Mouse (Mus musculus) fibroblast of lung, adult 2 months (primary cell): Measurements from ENCODE around the gene Gda.

Source experiments
- DNase-seq: peaks from one replicate; pipeline ENCODE4 v3.0.0-alpha.2; 2011; ENCODE audit warnings: low read depth

The Gda gene

GRCm38 (mm10) chr19:21373073-21373755 is 100.0 kb downstream of the Gda start:
- peak; percentile 51 for DNase-seq

GRCm38 (mm10) chr19:21372395-21373072 is 100.7 kb downstream of the Gda start:
- no peak for DNase-seq

GRCm38 (mm10) chr19:21371337-21371736 is 101.9 kb downstream of the Gda start:
- DNase-seq = no peak

- DNase-seq = no peak
Observed at GRCm38 (mm10) chr19:21370782-21371181, 102.5 kb downstream of the Gda start.

- no peak for DNase-seq
Observed at GRCm38 (mm10) chr19:21369175-21369574, 104.1 kb downstream of the Gda start.

GRCm38 (mm10) chr19:21368595-21368994 is 104.7 kb downstream of the Gda start:
- DNase-seq = no peak

- DNase-seq = no peak
Observed at GRCm38 (mm10) chr19:21357792-21358191, 115.5 kb downstream of the Gda start.

- DNase-seq = no peak
Observed at GRCm38 (mm10) chr19:21349634-21350033, 123.6 kb downstream of the Gda start.

GRCm38 (mm10) chr19:21346646-21347045 is 126.6 kb downstream of the Gda start:
- DNase-seq = no peak
